Mouse (Mus musculus) liver, postnatal 0 days (tissue): Measurements from ENCODE around the gene Rplp0.

Source experiments
- CTCF ChIP-seq: sonication (generic); IDR thresholded peaks from 2 replicates; pipeline ENCODE4 v1.5.1; 2016; ENCODE audit warnings: antibody characterized with exemption, low read depth
- EP300 ChIP-seq: IDR thresholded peaks from 2 replicates; pipeline ENCODE4 v1.6.1; 2016; ENCODE audit warnings: antibody characterized with exemption, low read depth, mild to moderate bottlenecking

- TF ChIP-seq CTCF (no peak), EP300 (no peak)
Measured at GRCm38 (mm10) chr5:115542635-115543384, 16.5 kb upstream of the Rplp0 start.
